Comparison of ENCODE assay signal across 10 mouse cellular contexts in the genomic region with DNA sequence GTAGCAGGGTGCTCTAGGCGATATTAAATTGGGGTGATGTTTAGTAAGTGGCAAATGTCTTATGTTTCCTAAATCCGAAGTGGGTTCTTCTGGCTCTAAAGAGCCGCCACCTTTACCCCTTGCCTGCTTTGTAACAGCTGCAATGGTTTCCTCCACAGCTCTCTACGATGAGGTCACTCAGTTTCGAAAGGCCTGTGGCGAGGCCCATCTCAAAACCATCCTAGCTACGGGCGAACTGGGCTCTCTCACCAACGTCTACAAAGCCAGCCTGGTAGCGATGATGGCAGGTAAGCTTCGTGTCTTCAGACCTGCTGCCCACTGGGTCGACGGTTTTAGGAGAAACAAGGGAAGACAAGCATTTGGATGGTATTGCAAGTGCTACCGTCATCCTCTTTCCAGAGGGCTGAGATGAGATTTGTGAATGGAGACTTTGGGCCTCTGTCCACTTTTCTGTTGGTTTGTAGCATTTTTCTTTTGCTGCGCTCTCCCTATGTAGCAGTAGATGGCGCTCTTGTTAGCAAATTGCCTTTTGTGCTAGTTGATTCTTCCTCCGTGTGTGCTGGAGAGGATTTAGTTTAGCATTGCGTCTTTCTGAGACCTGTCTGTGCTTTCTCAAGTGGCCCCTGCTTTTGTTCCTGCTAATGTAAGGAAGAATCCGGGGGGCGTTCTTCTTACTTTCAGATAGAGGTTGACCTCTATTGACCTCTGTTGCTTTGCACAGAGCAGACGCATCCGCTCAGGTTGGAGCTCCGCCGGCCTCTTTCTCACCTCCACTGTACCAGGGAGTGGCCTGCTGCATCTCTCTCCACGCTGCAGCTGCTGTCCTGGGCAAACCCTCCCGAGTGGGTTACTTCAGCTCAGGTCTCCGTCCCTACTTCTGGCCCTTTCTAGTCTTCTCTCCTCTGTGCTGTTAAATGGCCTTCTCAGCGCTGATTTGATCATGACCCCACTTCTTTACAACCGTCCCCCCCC. TPM values are rescaled to one million over a fixed set of nuclear protein-coding genes. Genes with fewer than 3 reads are reported as not detected.
DNase-seq lines count a peak whose midpoint lies in the region; ATAC-seq and TF ChIP-seq lines count a peak whose summit lies in the region.
"Had no signal": no experiment of that assay in that cellular context is flagged by ENCODE, and none has a peak within 500 bp of the region (broad histone marks: within the 10 kb centered on the region; RNA-seq: fewer than 3 reads in every experiment).

No protein-coding gene starts in this region.

- H3K27ac ChIP-seq in hindbrain, postnatal 0 days = no peak overlapping the region
- H3K27ac ChIP-seq: limb, embryonic 15.5 days had no signal

- no peaks in the 10 kb centered on the region; the same call in 1 of the 2 replicates for H3K36me3 ChIP-seq in hindbrain, postnatal 0 days (ENCODE audit: insufficient read depth, low read length)

- no peak overlapping the region for H3K4me3 ChIP-seq in hindbrain, postnatal 0 days (ENCODE audit: low read length)
- H3K4me3 ChIP-seq: erythroblast, embryonic 14.5 days; limb, embryonic 15.5 days had no signal

- H3K27me3 ChIP-seq in hindbrain, postnatal 0 days (ENCODE audit: insufficient read depth, low read length) = no peaks in the 10 kb centered on the region
- H3K27me3 ChIP-seq: limb, embryonic 15.5 days had no signal

- DNase-seq in lung, postnatal 10 days = peak; percentile 16
- DNase-seq in lung, postnatal 25 days (ENCODE audit: low spot score) = no peak
- DNase-seq in embryo, embryonic 10.5 days (ENCODE audit: low spot score) = peak; percentile 76
- DNase-seq in hindbrain, postnatal 0 days (ENCODE audit: low spot score) = peak; percentile 81
- DNase-seq in spleen, postnatal 10 days (ENCODE audit: low spot score in 2 of 2) = no peak
- no peak for DNase-seq in cerebellum, adult 18-20 months
- DNase-seq in thymus, postnatal 10 days (ENCODE audit: low spot score in 2 of 2) = no peak

- H3K4me1 ChIP-seq in hindbrain, postnatal 0 days (ENCODE audit: insufficient read depth, low read length) = no peaks in the 10 kb centered on the region
- H3K4me1 ChIP-seq: limb, embryonic 15.5 days had no signal

- 73% methylated on average over 28 of the region's 29 CpGs for WGBS in hindbrain, postnatal 0 days

- peak; percentile 65; the same call in 1 of the 2 replicates for ATAC-seq in hindbrain, postnatal 0 days
- peak; percentile 78 for ATAC-seq in megakaryocyte progenitor cell, adult 5-6 weeks (replicated peaks; ENCODE audit: poor library complexity)

- H3K9me3 ChIP-seq in hindbrain, postnatal 0 days (ENCODE audit: low read length) = peaks cover 5% of the 10 kb centered on the region; the same call in 1 of the 2 replicates

- no peak overlapping the region for H3K4me2 ChIP-seq in hindbrain, postnatal 0 days (ENCODE audit: low read depth, low read length)
- H3K4me2 ChIP-seq: limb, embryonic 15.5 days had no signal

- no peak overlapping the region for H3K9ac ChIP-seq in hindbrain, postnatal 0 days (replicated peaks; ENCODE audit: low read length)
- H3K9ac ChIP-seq: limb, embryonic 15.5 days had no signal

- TF ChIP-seq CTCF in hindbrain, postnatal 0 days (IDR thresholded peaks at IDR 0.05; ENCODE audit: low read depth) = peak; percentile 85

RNA-seq across cellular contexts. Expression of a gene that starts 42.5 kb away (rescaled TPM):
- total RNA-seq in hindbrain, postnatal 0 days (2014; rRNA removed) = 9.1 and 12.1 TPM in 2 replicates
- polyA plus RNA-seq in hindbrain, postnatal 0 days (2015; fragmentation: Nextera tagmentation; extraction: Ambion mirVana) = 17.9 and 19.4 TPM in 2 replicates
- total RNA-seq in megakaryocyte progenitor cell, adult 5-6 weeks (2015) = 55.1 and 55.4 TPM in 2 replicates
- 58.5 and 71.7 TPM in 2 replicates for total RNA-seq in megakaryocyte progenitor cell, adult 5-6 weeks (2017)

Comparison
In these comparisons a context has a peak if more than half of its experiments do, and no peak if none do; other contexts are left out.
1. DNase-seq: peak in lung, postnatal 10 days (single experiment), embryo, embryonic 10.5 days (single experiment) and hindbrain, postnatal 0 days (single experiment); none in lung, postnatal 25 days (single experiment), spleen, postnatal 10 days (0 of 2), cerebellum, adult 18-20 months (0 of 2) and thymus, postnatal 10 days (0 of 2).